ENCODE assay signal across 8 mouse cellular contexts in genomic region chr19:9082191-9083009, GRCm38 (mm10). TPM values are rescaled to one million over a fixed set of nuclear protein-coding genes. Genes with fewer than 3 reads are reported as not detected.
DNase-seq lines count a peak whose midpoint lies in the region; ATAC-seq lines count a peak whose summit lies in the region.

No protein-coding gene starts in this region.

- intact Hi-C loops in gastrocnemius, postnatal 14 days (cut with DNase I; ENCODE audit: low total_unique reads), result loop anchor here (5.0 kb wide), 2 partner anchors 90 to 105 kb away; no protein-coding TSS in a partner anchor
- intact Hi-C loops in left cerebral cortex, postnatal 10 days (cut with DNase I), result loop anchor here (5.0 to 10.0 kb wide), 2 partner anchors 90 to 228 kb away; partner anchors contain the start of gene Lrrn4cl

- peak; percentile 99 for ATAC-seq in common myeloid progenitor, adult 5-6 weeks (replicated peaks; ENCODE audit: low read depth, poor library complexity, severe bottlenecking)
- ATAC-seq in inflammation-experienced regulatory T-cells, adult 6 months, result peak; percentile 88
- ATAC-seq in megakaryocyte progenitor cell, adult 5-6 weeks (replicated peaks; ENCODE audit: poor library complexity), result peak; percentile 100

- peak; percentile 97 for DNase-seq in ZHBTc4 (ENCODE audit: low read depth, low spot score)
- DNase-seq in gastrocnemius, postnatal 14 days, result peak; percentile 87
- peak; percentile 57 to 87 for DNase-seq in left cerebral cortex, postnatal 10 days (ENCODE audit: extremely low spot score in 1 of 2, low spot score in 2 of 2)
- DNase-seq in right cerebral cortex, postnatal 10 days (ENCODE audit: low spot score in 2 of 2), result peak; percentile 72 to 80
- peak; percentile 81 to 89 for DNase-seq in urinary bladder, postnatal 36 days (ENCODE audit: low spot score in 2 of 2)

RNA-seq across cellular contexts. Expression of gene Scgb1a1, which starts 5.4 kb away (rescaled TPM):
- total RNA-seq in common myeloid progenitor, adult 5-6 weeks (2017), result not detected in 2 replicates
- total RNA-seq in gastrocnemius, postnatal 14 days (2021), result not detected
- polyA plus RNA-seq in inflammation-experienced regulatory T-cells, adult 6 months (2017; shearing (Covaris generic)), result not detected
- not detected for total RNA-seq in left cerebral cortex, postnatal 10 days (2021)
- total RNA-seq in megakaryocyte progenitor cell, adult 5-6 weeks (2015), result not detected in 2 replicates
- not detected in 2 replicates for total RNA-seq in megakaryocyte progenitor cell, adult 5-6 weeks (2017)

RNA-seq across cellular contexts. Expression of gene Asrgl1, which starts 53.0 kb away (rescaled TPM):
- total RNA-seq in common myeloid progenitor, adult 5-6 weeks (2017), result 28.4 and 32.6 TPM in 2 replicates
- 10 to 100 TPM; 15.6 to 18.5 TPM for total RNA-seq in gastrocnemius, postnatal 14 days (2021)
- 10 to 100 TPM; 30.5 to 37.9 (median 36.3) TPM for polyA plus RNA-seq in inflammation-experienced regulatory T-cells, adult 6 months (2017; shearing (Covaris generic))
- 10 to 100 TPM; 86.4 to 86.9 TPM for total RNA-seq in left cerebral cortex, postnatal 10 days (2021)
- 26.8 and 31.4 TPM in 2 replicates for total RNA-seq in megakaryocyte progenitor cell, adult 5-6 weeks (2015)
- total RNA-seq in megakaryocyte progenitor cell, adult 5-6 weeks (2017), result 22.7 and 26.7 TPM in 2 replicates

Comparison
In these comparisons a context has a peak if more than half of its experiments do, and no peak if none do; other contexts are left out.
1. Peak in every context shown above with its lines: DNase-seq and ATAC-seq.